Mouse (Mus musculus) 416B (cell line): ENCODE measurements around the gene Fhl1.

Source experiments
- DNase-seq: peaks from one replicate; pipeline ENCODE4 v3.0.0; 2011; ENCODE audit warnings: low read depth

The Fhl1 gene

DNA sequence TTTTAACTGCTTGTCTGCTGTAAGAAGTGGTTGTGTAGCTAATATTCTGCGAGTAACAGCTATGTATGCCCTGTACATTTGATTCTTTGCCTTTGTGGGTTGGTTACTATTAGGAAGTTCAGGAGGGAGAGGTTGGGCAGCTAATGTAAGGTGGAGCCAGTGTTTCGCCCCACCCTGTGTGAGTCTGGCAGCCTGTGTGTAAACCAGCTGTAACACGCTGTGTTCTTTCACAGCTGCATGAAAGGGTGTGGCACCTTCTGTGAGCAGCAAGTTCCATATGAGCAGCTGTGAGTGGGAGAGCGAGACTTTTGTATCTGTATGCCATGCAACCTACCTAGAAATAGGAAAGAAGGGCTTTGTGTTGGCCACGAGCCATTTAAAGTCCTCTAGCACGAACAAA is 20.6 kb downstream of the Fhl1 start:
- DNase-seq: no peak

GRCm38 (mm10) chrX:56753317-56754289 is 22.0 kb downstream of the Fhl1 start:
- DNase-seq: no peak

GRCm38 (mm10) chrX:56755646-56756045 is 24.1 kb downstream of the Fhl1 start:
- DNase-seq: peak; percentile 49

DNA sequence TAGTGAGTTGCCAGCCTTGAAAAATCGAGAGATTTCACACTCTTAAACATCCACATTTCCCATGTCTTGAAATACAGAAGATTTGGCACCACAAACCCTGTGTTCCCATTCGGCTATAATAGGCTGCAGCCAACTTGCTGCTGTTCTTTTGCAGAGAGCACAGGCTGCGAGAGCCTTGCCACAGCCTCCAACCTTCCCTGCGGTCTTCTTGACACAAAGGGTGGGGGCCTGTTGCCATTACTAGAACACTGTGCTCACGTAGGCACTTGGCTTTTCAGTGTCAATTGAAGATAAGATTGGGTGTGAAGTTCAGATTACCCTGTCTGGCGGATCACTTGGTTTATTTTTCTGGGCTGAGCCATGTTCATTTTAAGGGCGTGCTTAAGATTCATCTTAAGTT is 24.8 kb downstream of the Fhl1 start:
- no peak for DNase-seq

- no peak for DNase-seq
Observed at GRCm38 (mm10) chrX:56760257-56760760, 28.7 kb downstream of the Fhl1 start.

DNA sequence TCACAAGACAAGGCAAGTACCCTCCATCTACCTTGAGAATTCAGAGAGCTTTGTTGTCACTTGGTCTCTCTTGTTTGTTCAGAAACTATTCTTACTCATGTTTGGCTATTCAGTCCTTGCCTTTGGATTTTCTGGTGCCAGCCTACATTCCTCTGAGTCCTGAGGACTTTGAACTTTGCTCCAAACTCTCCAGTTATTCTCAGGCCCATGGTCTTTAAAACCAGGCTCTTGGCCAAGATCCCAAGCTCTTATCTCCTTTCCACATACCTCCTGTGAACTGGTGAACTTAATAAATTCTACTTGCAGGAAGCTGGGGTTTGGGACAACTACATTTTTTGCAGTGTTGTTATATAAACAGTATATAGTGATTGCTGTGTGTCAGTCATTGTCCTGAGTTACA is 38.3 kb downstream of the Fhl1 start:
- DNase-seq: no peak

GRCm38 (mm10) chrX:56771751-56772150 is 40.2 kb downstream of the Fhl1 start:
- no peak for DNase-seq

- no peak for DNase-seq
Observed at GRCm38 (mm10) chrX:56773329-56773728, 41.7 kb downstream of the Fhl1 start.

DNA sequence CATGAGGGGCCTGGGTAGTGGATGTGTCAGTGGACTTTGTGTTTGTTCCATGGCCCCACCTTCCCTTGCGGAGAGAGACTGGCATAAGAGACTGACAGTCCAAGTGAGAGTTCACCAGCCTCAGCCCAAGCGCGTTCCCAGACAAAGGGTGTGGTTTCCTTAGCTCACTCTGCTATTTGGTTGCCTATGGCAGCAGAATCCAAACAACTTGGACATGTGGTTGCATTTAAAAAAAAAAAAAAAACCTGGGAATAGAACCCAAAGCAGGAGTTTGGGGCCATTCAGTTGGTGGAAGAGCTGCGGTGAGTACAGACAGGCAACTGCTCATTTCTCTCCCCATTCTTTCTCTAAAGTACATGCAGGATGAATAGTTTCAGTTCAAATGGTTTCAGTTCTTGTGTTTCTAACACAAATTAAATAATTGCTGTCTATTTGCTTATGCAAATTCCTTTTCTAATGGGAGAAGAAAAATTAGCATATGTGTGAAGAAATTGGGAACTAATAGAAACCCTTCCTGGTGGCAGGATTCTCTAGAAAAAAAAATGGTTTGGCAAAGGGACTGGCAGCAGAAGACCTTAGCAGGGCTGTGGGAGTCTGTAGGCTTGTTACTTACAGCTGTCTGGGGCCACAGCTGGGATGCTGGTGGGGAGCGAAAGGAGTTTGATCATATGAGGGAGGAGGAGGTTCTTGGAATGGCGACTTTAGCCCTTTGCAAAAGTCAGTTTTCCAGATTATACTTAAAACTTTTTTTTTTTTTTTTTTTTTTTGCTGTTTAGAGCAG is 54.9 kb downstream of the Fhl1 start:
- DNase-seq: no peak

- no peak for DNase-seq
Observed at GRCm38 (mm10) chrX:56787486-56787885, 55.9 kb downstream of the Fhl1 start.

GRCm38 (mm10) chrX:56790591-56790990 is 59.0 kb downstream of the Fhl1 start:
- no peak for DNase-seq

DNA sequence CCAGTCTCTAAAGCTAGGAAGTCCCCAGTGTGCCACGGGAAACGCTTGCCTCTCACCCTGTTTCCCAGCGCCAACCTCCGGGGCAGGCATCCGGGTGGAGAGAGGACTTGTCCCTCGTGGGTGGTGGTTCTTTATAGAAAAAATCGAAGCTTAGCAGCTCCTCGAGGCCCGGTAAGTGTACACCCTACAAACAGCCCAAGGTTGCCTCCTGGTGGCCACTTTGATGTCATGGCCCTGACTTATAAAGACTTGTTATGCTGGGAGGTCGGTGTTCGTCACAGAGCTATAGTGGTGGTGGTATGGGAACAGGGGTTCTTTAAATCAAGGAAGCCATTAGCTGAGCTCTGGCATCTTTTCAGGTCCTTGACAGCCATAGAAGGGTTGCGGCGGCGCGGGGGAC is 59.7 kb downstream of the Fhl1 start:
- DNase-seq: peak; percentile 48

GRCm38 (mm10) chrX:56821765-56822603 is 90.4 kb downstream of the Fhl1 start, which contains the start of gene Map7d3:
Gene Map7d3 (minus strand): TSS chrX:56822326.
- DNase-seq: no peak

DNA sequence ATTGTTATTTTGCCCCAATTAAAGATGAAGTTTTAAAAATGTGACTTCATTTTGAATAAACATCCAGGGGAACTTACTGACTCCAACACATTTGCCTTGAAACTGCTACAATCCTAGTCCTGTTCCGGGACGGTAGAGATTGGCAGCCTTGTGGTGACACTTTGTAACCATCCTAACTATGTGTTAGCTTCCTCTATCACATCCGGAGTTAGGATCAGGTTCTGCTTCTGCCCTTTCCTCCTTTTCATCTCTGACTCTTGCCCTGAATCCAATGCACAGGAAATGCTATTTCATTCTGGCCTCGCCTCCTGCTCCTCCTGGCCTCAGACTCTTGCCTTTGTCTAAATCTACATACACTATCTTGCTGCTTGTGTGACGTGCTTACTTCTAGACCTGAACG is 95.9 kb downstream of the Fhl1 start:
- DNase-seq: no peak

DNA sequence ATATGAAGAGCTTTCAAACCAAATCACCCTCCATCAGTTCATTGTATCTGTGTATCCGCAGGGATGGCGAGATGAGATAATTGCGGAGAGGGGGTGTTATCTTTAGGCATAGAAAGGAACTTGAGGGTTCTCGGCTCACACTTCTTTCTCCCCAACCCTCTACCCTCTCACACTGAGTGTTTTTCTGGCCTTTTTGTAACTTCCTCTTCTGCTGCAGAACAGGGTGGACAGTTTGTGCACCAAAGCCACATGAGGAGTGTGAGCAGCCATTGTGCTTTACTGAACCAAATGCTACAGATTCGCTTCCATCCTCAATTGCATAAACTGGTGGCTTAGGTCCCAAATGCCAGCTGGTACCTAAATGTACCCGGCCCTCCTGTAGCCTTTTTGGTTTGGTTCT is 104.3 kb downstream of the Fhl1 start:
- no peak for DNase-seq

DNA sequence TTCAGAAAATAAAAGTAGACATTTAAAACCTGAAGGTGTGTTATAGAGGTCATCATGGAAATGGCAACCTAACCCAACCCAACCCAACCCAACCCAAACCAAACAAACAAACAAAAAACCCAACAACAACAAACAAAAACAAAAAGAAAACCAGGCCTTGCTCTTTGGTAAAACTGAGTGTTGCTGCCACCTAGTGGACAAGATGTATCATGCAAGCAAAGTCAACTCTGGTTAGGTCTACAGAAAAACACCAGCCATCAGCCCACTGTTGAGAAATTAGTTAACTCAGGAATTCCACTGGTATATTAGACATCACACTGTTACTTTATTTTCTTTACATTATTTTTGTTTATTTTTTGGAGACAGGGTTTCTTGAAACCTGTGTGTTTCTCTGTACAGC is 107.8 kb downstream of the Fhl1 start:
- DNase-seq: peak; percentile 19

GRCm38 (mm10) chrX:56841255-56841654 is 109.7 kb downstream of the Fhl1 start:
- peak; percentile 24 for DNase-seq
